Comparison of ENCODE assay signal across 22 mouse cellular contexts in the genomic region with DNA sequence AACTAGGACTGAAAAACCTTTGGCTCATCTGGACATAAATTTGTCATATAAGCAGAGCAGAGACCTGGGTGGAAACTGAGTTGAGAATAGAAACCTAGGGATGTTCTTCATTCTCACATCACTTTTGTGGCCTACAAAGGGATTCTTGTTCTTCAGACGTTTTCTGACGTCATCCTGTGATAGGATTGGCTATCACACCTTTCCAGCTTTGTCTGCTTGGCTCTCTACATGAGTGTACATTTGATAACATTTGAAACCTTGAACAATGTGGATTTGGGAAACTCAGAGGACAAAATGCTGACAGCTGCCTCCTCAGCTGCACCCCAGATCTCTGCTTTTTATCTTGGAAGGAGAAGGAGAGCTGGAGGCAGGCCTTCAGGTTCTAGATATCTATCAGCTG.
DNase-seq lines count a peak whose midpoint lies in the region; ATAC-seq and TF ChIP-seq lines count a peak whose summit lies in the region.
"Had no signal": no experiment of that assay in that cellular context is flagged by ENCODE, and none has a peak within 500 bp of the region (broad histone marks: within the 10 kb centered on the region; RNA-seq: fewer than 3 reads in every experiment).

No protein-coding gene starts in this region.

- no peak for TF ChIP-seq POLR2A in MEL (IDR thresholded peaks at IDR 0.05; ENCODE audit: control insufficient read depth in 1 of 2, insufficient read depth in 1 of 2, low read depth in 1 of 2, low read length in 2 of 2, poor library complexity in 1 of 2)

- 0 out of 2 replicates have a peak, but pooled peaks have one; percentile 34 for ATAC-seq in liver, embryonic 11.5 days (replicated peaks; ENCODE audit: low FRiP score)
- ATAC-seq in liver, postnatal 0 days: no peak
- ATAC-seq in megakaryocyte progenitor cell, adult 5-6 weeks (replicated peaks; ENCODE audit: poor library complexity): peak; percentile 63
- peak; percentile 85 for ATAC-seq in megakaryocyte-erythroid progenitor cell, adult 5-6 weeks (replicated peaks; ENCODE audit: low FRiP score, low TSS enrichment, poor library complexity, severe bottlenecking)
- ATAC-seq: activated CD4-positive, CD25-positive, alpha-beta regulatory T cell, adult 4 months; CD4-positive, CD25-positive, alpha-beta regulatory T cell, adult 4 months; Patski had no signal

- H3K79me2 ChIP-seq in MEL (ENCODE audit: control insufficient read depth, insufficient read depth, low read length, poor library complexity): no peaks in the 10 kb centered on the region

- no peak overlapping the region for H3K4me2 ChIP-seq in liver, embryonic 11.5 days
- H3K4me2 ChIP-seq in liver, postnatal 0 days (ENCODE audit: low read depth, low read length): no peak overlapping the region

- no peaks in the 10 kb centered on the region for H3K9me3 ChIP-seq in liver, embryonic 11.5 days (ENCODE audit: control insufficient read depth, low read length)
- H3K9me3 ChIP-seq in liver, postnatal 0 days (ENCODE audit: low read length): no peaks in the 10 kb centered on the region
- H3K9me3 ChIP-seq in MEL (replicated peaks; ENCODE audit: insufficient read depth, low read length): no peaks in the 10 kb centered on the region

- no peaks in the 10 kb centered on the region for H3K4me1 ChIP-seq in liver, embryonic 11.5 days (replicated peaks; ENCODE audit: control insufficient read depth, insufficient read depth, low read length)
- H3K4me1 ChIP-seq in liver, postnatal 0 days (ENCODE audit: insufficient read depth): no peaks in the 10 kb centered on the region
- H3K4me1 ChIP-seq in MEL (ENCODE audit: control insufficient read depth in 1 of 2, insufficient read depth in 2 of 2, low read length in 2 of 2): peaks cover 10 to 22% of the 10 kb centered on the region in 2 experiments

- 43% methylated on average over 2 of the region's 2 CpGs for WGBS in liver, embryonic 11.5 days
- 46% methylated on average over 2 of the region's 2 CpGs for WGBS in liver, postnatal 0 days (ENCODE audit: insufficient replicate concordance)

- no peak for TF ChIP-seq EP300 in liver, postnatal 0 days (IDR thresholded peaks at IDR 0.05; ENCODE audit: low read depth)
- TF ChIP-seq EP300 in MEL (IDR thresholded peaks at IDR 0.05; ENCODE audit: low read depth in 1 of 2, low read length in 2 of 2): peak; percentile 22 to 26; a peak in 2 of 4 replicates

- H3K27me3 ChIP-seq in liver, embryonic 11.5 days (replicated peaks; ENCODE audit: control insufficient read depth, insufficient read depth, low read length): no peaks in the 10 kb centered on the region
- H3K27me3 ChIP-seq in liver, postnatal 0 days (ENCODE audit: insufficient read depth, low read length): no peaks in the 10 kb centered on the region
- H3K27me3 ChIP-seq in MEL (ENCODE audit: control insufficient read depth in 1 of 2, insufficient read depth in 2 of 2, low read length in 2 of 2): no peaks in the 10 kb centered on the region
- H3K27me3 ChIP-seq: Patski had no signal

- no peak overlapping the region for H3K27ac ChIP-seq in liver, embryonic 11.5 days (ENCODE audit: low read depth, low read length)
- H3K27ac ChIP-seq in liver, postnatal 0 days (ENCODE audit: low read depth): no peak overlapping the region
- H3K27ac ChIP-seq in MEL (ENCODE audit: control insufficient read depth, low read depth, low read length): no peak overlapping the region

- no peak for TF ChIP-seq RAD21 in MEL (IDR thresholded peaks at IDR 0.05; ENCODE audit: low read depth, low read length)

- no peak for TF ChIP-seq CTCF in liver, postnatal 0 days (IDR thresholded peaks at IDR 0.05; ENCODE audit: low read depth)
- no peak for TF ChIP-seq CTCF in MEL (IDR thresholded peaks at IDR 0.05 in 2 of 3, conservative IDR thresholded peaks at IDR 0.05 in 1 of 3; ENCODE audit: control insufficient read depth in 1 of 3, insufficient read depth in 1 of 3, low read depth in 2 of 3, low read length in 3 of 3, poor library complexity in 1 of 3, severe bottlenecking in 1 of 3)

- no peaks in the 10 kb centered on the region for H3K36me3 ChIP-seq in liver, embryonic 11.5 days (ENCODE audit: control insufficient read depth, insufficient read depth, low read length)
- no peaks in the 10 kb centered on the region for H3K36me3 ChIP-seq in liver, postnatal 0 days (replicated peaks; ENCODE audit: insufficient read depth, low read length)
- peaks cover 0 to 20% of the 10 kb centered on the region in 2 experiments; a peak in 2 of 4 replicates for H3K36me3 ChIP-seq in MEL (ENCODE audit: control insufficient read depth in 1 of 2, insufficient read depth in 2 of 2, low read length in 2 of 2)
- H3K36me3 ChIP-seq: G1E had no signal

- no peak overlapping the region for H3K9ac ChIP-seq in liver, embryonic 11.5 days (ENCODE audit: low read depth, low read length)
- H3K9ac ChIP-seq in liver, postnatal 0 days (replicated peaks): no peak overlapping the region
- H3K9ac ChIP-seq in MEL (ENCODE audit: control insufficient read depth, low read depth, low read length, poor library complexity, severe bottlenecking): no peak overlapping the region

- no peak overlapping the region for H3K4me3 ChIP-seq in liver, embryonic 11.5 days (ENCODE audit: low read depth, low read length)
- H3K4me3 ChIP-seq in liver, postnatal 0 days (ENCODE audit: low read depth, low read length): no peak overlapping the region
- no peak overlapping the region for H3K4me3 ChIP-seq in MEL (ENCODE audit: control insufficient read depth in 1 of 2, insufficient read depth in 1 of 2, low read depth in 2 of 2, low read length in 2 of 2)

- DNase-seq in liver, embryonic 11.5 days (ENCODE audit: low spot score): no peak
- no peak for DNase-seq in liver, postnatal 0 days
- no peak for DNase-seq in MEL (ENCODE audit: low read depth, low spot score)
- DNase-seq in urinary bladder, postnatal 36 days (ENCODE audit: low spot score in 2 of 2): no peak
- no peak for DNase-seq in kidney, postnatal 25 days
- DNase-seq in lung, postnatal 14 days: no peak
- DNase-seq: adrenal gland, adult 2 months; adrenal gland, adult 8-10 months; adrenal gland, postnatal 10 days; adrenal gland, postnatal 14 days; adrenal gland, postnatal 25 days; adrenal gland, postnatal 36 days; B cell, adult 2 months; cerebellum, adult 11 months; cerebellum, adult 11-12 months; cerebellum, adult 18-20 months had no signal

TF ChIP-seq in MEL, 35 proteins besides CTCF, POLR2A, EP300 and RAD21:
- peak; percentile 45; the same call in 1 of the 2 replicates for TF ChIP-seq GATA1 (IDR thresholded peaks at IDR 0.05; ENCODE audit: low read depth, low read length)
- TF ChIP-seq SIN3A (IDR thresholded peaks at IDR 0.05; ENCODE audit: low read length): no peak
- peak; percentile 37; the same call in 1 of the 2 replicates for TF ChIP-seq TCF12 (IDR thresholded peaks at IDR 0.05; ENCODE audit: low read depth, low read length)
TF ChIP-seq in MEL: peak in this region for 2.
